Mouse (Mus musculus): ENCODE results near the gene Upf2.

DNA sequence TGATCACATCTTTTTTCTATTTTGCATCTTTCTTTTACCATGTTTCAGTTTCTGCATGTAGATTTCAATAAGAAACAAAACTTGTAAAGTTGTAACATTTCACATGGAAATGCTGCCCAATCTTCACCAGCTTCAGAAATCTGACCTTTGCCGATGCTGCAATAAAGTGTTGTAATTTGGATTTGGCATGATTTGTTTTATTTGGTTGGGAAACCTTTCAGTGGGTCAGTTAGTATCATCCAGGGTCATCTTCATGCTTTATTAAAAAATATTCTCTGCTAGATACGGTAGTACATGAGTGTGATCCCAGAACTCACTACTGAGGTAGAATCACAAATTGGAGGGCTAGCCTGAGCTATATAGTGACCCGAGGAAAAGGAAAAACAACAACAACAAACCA is 105.2 kb downstream of the Upf2 start:
- TF ChIP-seq CTCF (IDR thresholded peaks at IDR 0.05; ENCODE audit: borderline replicate concordance, control insufficient read depth, extremely low read depth, insufficient read depth, low read length, poor library complexity) (no peak), POLR2A (IDR thresholded peaks at IDR 0.05; ENCODE audit: control insufficient read depth, extremely low read depth, insufficient read depth, low read length, poor library complexity) (no peak)
